Mouse (Mus musculus): ENCODE measurements at regions not wholly inside any gene's neighbourhood (a gene's known extent, or its start where the extent isn't known, plus 50 kb on each side); places are given as distances from the start of the nearest gene placed in this dataset.

DNA sequence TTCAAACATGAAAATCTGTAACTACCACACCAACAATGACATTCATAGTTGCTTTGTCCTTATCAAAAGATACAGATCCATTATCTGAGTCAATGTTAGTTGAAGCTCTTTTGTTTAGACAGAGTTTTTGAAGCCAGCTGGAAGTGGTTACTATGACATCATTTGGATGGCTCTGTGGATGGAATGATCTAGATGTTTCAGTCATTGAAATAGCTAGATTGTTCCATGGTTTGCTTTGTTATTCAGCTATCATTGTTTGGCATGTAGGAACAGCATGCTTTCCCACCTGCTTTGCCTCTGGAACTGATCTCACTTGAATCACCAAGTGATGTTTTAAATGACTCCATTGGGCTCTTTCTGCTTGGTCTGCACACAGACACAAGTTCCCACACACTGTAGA, 144.2 kb upstream of the Marcks start:
- DNase-seq (ENCODE audit: low spot score in 2 of 2): no peak

GRCm38 (mm10) chr10:37280823-37281222, 142.1 kb upstream of the Marcks start:
- DNase-seq (ENCODE audit: low spot score in 2 of 2): no peak

GRCm38 (mm10) chr10:37280150-37280820, 141.6 kb upstream of the Marcks start:
- no peak for DNase-seq (ENCODE audit: low spot score in 2 of 2)

DNA sequence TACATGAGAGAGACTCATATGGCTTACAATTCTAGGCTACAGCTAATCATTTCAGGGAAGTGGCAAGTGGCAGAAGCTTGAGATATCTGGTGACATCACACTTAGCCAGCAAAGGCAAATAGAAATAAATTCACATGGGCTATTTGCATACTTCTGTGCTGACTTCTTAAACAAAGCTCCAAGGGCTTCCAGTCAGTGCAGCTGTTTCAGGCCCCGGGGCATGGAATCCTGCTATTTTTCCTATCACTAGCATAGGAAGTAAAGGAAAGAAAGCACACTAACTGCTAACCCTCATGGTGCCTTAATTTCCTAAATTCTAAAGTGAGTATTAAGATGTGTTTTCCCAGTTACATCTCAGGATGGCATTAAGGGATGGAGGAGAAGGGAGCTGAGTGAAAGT, 140.6 kb upstream of the Marcks start:
- DNase-seq (ENCODE audit: low spot score in 2 of 2): no peak

- DNase-seq (ENCODE audit: low spot score in 2 of 2): no peak
Measured at GRCm38 (mm10) chr10:37275857-37276256, 137.1 kb upstream of the Marcks start.

- DNase-seq (ENCODE audit: low spot score in 2 of 2): no peak
Measured at GRCm38 (mm10) chr10:37275271-37275670, 136.6 kb upstream of the Marcks start.

GRCm38 (mm10) chr10:37271967-37272366, 133.2 kb upstream of the Marcks start:
- DNase-seq (ENCODE audit: low spot score in 2 of 2): no peak

DNA sequence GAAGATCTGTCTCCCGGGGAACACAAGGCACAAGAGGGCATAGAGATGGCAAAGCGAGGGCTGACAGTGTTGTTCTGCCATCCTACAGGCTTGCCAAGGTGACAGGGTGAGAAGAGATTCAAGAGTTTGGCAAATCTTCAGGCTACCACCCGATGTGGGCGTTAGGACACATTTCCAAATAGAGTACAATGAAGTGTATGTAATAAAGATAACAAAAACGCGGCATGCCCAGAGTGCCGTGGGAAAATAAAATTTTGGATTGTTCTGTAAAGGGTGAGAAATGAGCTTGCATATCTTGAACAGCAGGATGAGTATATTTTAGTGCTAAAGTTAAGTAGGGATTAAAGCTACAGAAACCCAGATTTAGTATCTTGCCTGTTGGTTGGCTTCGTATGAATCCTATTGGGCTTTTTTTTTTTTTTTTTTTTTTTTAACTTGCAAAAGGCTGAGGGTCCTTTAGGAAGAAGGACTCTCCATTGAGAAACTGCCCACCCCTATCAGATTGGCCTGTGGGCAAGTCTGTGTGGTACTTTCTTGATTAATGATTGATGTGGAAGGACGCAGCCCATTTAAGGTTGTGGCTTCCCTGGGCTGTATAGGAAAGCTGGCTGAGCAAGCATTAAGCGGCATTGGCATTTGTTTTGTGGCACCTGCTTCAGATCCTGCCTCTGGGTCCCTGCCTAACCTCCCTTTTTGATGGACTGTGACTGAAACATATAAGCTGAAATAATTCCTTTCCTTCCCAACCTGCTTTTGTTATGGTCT, 131.7 kb upstream of the Marcks start:
- DNase-seq (ENCODE audit: low spot score in 2 of 2): no peak

- DNase-seq (ENCODE audit: low spot score in 2 of 2): no peak
Measured at GRCm38 (mm10) chr10:37266909-37267308, 128.2 kb upstream of the Marcks start.

DNA sequence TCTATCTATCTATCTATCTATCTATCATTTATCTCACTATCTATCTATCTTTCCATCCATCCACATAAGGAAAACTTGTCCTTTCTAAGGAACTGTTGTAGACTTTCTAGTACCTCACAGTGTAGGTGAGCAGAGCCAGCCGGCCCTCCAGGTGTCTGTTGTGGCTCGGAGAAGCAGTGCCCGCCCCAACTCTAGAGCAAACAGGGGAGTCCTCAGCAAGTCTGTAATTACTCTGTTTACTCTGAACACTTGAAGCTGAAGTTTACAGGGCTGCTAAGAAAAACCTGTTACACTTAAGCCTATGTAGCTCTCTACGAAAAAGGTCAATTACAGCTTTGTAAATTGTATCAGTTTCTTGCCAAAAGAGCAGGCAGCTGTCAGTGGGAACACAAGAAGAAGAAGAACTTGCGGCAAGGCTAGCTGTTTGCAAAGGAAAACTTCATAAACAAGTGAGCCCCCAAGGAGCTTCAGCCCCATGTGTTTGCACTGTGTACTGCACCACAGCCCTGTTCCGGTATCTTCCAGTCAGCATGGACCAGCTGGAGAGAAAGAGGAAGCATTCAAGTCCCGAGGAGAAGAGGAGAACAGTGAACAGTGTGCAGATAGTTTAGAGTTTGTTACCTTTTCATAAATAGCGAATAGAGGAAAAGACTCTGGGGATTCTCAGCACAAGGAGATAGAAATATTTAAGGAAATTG, 122.2 kb upstream of the Marcks start:
- DNase-seq (ENCODE audit: low spot score in 2 of 2): no peak

DNA sequence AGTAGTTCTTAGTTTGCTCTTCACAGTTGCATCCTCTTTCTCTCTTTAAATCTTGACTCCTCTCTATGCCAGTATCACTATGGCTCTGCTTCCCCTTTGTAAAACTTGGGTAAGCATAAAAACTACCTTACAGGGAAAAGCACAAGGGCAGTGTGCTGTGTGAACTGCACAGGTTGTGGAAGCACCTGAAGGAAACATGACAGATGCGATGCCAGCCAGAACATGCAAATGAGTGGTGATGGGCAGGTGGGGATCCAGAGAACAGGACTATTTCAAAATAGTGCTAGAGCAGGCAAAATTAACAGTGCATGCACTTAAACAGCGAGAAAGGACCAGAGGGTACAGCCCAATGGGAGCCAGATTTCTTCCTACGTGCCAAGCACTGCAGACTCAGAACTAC, 120.5 kb upstream of the Marcks start:
- no peak for DNase-seq (ENCODE audit: low spot score in 2 of 2)

DNA sequence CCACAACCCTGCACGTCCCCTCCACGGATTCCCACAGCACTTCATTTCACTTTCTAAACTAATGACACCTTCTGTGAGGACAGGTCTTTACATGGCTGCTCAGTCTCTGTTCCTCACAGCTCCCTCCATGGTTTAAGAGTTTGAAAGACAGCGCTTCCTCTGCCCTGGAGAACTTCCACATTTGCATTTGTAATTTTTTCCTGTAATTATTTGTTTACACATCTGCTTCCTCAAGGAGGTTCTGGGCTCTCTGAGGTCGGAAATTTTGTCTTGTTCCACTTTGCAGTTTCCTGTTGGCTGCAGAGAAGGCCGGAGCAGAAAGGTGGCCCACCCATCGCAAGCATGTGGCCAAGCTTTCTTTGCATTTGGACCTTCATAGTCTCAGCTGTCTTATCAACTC, 118.8 kb upstream of the Marcks start:
- DNase-seq (ENCODE audit: low spot score in 2 of 2): no peak

DNA sequence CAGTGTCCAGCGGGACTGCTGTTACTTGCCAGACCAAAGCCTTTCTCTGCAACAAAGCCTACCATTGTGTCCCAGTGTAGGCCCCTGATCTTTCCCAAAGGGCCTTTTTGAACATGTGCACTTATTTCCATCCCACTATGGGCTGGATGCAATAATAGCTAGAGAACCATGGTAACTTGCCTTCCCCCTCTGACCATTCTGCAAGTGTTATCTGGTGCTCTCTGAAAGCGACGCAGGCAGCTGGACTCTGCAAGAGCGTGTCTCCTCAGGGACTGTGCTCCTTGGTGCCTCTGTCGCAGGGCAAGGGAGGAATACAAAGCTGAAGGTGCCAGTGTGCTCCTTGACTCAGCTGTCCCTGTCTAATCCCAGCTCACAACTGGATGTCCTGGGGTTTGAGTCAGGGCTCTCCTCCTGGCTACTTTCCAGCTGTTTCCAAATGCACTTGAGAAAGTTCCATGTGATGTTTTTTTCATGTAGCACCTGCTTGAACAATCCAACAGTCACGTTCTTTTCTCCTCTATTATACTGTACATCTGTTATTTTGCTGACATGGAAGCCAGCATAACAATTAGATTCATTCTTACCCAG, 112.3 kb upstream of the Marcks start:
- no peak for DNase-seq (ENCODE audit: low spot score in 2 of 2)

DNA sequence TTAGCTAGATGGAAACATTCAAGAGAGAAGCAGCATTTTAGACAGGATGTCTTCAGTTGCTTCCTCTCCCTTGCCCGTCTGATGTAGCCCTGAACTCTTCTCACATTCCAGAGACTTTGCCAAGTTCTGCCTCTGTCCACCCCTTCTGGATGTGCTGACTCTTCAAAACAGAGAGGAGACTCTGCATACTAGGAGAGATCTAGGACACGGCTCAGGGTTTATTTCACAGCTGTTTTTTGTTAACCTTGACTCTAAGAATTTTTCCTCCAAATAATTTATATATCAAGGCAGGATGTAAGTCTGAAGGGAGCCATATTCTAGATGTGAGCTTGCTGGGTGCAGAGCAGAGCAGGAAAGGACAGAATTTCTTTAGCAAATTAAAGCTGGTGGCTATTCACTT, 111.4 kb upstream of the Marcks start:
- DNase-seq (ENCODE audit: low spot score in 2 of 2): no peak

DNA sequence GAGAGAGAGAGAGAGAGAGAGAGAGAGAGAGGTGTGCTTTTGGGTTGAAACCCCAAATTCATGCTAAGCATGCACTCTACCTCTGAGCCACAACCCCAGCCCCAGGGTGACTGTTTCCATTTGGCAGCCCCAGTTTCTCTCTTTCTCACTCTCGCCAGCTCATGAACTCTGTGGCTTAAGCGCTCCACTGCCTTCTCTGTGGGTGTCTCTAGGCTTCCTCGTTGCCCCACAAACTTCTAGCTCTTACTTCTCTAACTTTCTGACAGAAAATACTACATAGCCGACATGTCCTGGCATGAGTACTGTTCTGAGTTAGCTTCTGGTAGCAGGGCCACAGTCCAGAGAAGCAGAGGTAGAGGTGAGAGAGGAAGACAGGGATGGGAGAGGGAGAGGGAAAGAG, 110.8 kb upstream of the Marcks start:
- DNase-seq (ENCODE audit: low spot score in 2 of 2): no peak

- no peak for DNase-seq (ENCODE audit: low spot score in 2 of 2)
Measured at GRCm38 (mm10) chr10:37247121-37247520, 108.4 kb upstream of the Marcks start.

DNA sequence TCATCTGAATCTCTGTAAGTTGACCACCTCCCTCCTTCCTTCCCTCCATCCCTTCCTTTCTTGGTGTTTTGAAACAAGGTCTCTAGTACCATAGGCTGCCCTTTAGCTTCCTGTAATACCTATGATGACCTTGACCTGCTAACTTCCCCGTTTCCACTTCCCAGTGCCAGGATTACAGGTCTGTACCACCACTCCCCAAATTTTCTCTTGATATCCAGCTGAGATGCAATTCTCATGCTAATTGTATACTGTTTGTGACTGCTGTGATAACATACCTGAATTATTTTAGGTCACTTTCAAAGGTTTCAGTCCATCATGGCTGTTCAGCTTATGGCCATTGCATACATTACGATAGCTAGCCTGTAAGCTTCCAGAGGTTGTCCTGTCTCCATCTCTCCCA, 104.4 kb upstream of the Marcks start:
- DNase-seq (ENCODE audit: low spot score in 2 of 2): no peak

DNA sequence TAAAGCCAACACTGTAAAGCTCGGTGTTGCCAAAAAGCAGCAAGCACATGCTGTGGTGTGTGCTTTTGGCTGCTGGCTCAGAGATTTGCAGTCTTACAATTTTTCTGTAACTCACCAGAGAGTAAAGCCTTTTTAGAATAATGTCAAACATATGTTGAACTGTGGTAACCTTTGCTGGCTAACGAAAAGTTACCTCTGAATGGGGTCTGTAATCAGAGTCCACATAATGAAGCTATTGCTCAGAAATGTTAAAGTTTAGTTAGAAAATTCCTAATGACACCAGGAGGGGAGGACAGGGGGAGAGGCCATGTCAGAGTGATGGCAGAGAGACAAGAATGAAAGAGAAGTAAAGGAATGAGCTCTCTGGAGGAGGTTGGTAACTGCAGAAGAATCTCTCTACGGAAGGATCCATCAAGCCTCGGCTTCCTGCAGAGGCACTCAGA, 103.1 kb upstream of the Marcks start:
- no peak for DNase-seq (ENCODE audit: low spot score in 2 of 2)

GRCm38 (mm10) chr10:37240634-37241033, 101.9 kb upstream of the Marcks start:
- DNase-seq (ENCODE audit: low spot score in 2 of 2): no peak

DNA sequence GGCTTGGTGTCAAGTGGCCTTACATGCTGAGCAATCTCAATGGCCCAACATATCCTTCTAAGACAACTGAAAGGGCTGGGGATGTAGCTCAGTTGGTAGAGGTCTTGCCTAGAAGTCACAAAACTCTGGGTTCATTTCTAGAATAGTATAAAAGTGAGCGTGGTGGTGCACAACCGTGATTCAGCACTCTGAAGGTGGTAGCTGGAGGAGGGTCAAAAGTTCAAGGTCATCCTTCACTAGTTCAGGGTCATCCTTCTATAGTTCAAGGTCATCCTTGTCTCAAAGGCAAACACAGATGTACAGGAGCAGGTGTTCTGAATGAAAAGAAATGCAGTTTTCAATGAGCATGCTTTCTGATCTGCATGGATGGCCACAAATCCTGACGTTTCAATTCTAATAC, 101.5 kb upstream of the Marcks start:
- DNase-seq (ENCODE audit: low spot score in 2 of 2): no peak

- DNase-seq (ENCODE audit: low spot score in 2 of 2): no peak
Measured at GRCm38 (mm10) chr10:37236001-37236822, 97.5 kb upstream of the Marcks start.

Data from layer of hippocampus, adult 8-10 months (tissue).